Mouse (Mus musculus) spleen, adult 2 months (tissue): ENCODE measurements around the gene Ntf3.

Source experiments
- CTCF ChIP-seq: fragments of 200-500 bp; IDR thresholded peaks from 2 replicates; pipeline ENCODE4 v1.5.1; 2011; ENCODE audit warnings: mild to moderate bottlenecking, inconsistent platforms; ENCODE audit not compliant: insufficient read depth, insufficient read length, insufficient replicate concordance; ENCODE audit errors: extremely low read depth
- POLR2A ChIP-seq: fragments of 200-500 bp; IDR thresholded peaks from 2 replicates; pipeline ENCODE4 v1.6.1; 2011; ENCODE audit warnings: low read depth, low read length, inconsistent platforms

DNA sequence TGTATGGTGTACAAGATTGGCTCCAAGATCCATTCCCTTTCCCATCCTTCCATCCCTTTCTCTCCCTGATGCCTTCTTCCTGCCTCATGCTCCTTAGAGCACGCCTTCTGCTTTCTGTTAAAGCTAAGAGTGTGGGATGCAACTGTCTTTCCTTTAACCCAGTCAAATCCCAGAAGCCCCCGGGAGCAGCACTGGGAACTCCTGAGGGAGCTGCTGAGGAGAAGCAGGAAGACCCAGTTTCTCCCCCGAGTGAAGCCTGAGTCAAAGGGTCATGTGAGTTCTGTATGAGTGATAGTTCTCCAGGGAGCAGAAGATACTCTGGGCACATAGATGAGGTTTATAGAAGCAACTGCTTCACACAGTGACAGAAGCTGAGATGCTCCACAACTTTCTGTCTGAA, 109.0 kb downstream of the Ntf3 start:
- TF ChIP-seq CTCF (no peak), POLR2A (no peak)
